Mouse (Mus musculus): Measurements from ENCODE around the gene Cfap61. TPM values are rescaled to one million over a fixed set of nuclear protein-coding genes. Genes with fewer than 3 reads are reported as not detected.

The Cfap61 gene
- polyA plus RNA-seq, 1 experiment from 2014 or later = 1.6 TPM

DNA sequence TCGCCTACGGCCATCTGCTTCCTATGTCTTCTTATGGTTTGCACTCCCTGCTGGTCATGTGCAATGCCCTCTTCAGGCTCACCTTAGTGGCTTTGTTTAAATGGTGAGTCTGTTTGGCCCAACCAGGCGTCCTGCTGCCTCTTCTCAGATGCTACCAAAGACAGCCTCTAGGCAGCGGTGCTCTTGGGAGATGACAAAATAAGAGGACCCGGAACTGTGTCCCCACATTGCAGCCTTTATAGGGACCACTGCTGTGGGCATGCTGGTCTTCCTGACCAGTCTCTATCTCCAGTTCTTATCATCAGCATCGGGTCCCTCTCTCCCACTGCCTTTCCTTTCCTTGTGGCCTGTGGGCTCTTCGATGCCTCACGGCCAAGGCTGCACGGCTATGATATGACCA lies 46.3 kb downstream of the Cfap61 start:
- Histone ChIP-seq H3K36me3 (no peaks in the 10 kb centered on the region), H3K27me3 (replicated peaks) (no peaks in the 10 kb centered on the region), H3K27ac (replicated peaks) (no peak overlapping the region), H3K4me1 (no peaks in the 10 kb centered on the region), H3K4me3 (no peak overlapping the region), H3K4me2 (no peak overlapping the region), H3K9me3 (no peaks in the 10 kb centered on the region), H3K9ac (no peak overlapping the region)
- 69% methylated on average over 9 of the region's 9 CpGs for WGBS
- ATAC-seq (ENCODE audit: extremely low read depth, insufficient number of reproducible peaks, low FRiP score, low TSS enrichment) = no peak

DNA sequence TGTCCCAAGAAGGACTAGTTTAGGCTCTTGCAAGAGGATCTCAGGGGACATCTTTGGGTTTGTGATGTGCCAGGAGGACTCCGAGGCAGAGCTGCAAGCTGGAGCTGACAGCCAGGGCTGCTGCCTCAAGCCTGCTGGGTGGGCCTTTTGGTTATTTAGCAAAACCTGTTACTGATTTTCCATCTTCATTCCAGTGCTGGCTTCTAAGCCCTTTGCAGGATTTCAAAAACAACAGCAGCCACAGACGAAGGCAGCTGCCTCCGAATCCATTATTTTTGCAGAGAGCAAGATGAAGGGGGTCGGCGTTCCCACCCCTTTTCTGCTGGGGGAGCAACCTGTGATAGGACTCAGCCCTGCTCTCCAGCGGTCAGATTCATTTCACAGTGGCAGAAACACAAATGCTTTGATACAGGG lies 47.1 kb downstream of the Cfap61 start:
- no peak overlapping the region for H3K27ac ChIP-seq (replicated peaks)
- H3K4me3 ChIP-seq = no peak overlapping the region
- no peak overlapping the region for H3K4me2 ChIP-seq
- 42% methylated on average over 6 of the region's 6 CpGs for WGBS
- H3K9ac ChIP-seq = no peak overlapping the region
- H3K9me3 ChIP-seq = no peaks in the 10 kb centered on the region
- no peak for ATAC-seq (ENCODE audit: extremely low read depth, insufficient number of reproducible peaks, low FRiP score, low TSS enrichment)
- no peaks in the 10 kb centered on the region for H3K4me1 ChIP-seq
- no peaks in the 10 kb centered on the region for H3K27me3 ChIP-seq (replicated peaks)
- H3K36me3 ChIP-seq = no peaks in the 10 kb centered on the region

DNA sequence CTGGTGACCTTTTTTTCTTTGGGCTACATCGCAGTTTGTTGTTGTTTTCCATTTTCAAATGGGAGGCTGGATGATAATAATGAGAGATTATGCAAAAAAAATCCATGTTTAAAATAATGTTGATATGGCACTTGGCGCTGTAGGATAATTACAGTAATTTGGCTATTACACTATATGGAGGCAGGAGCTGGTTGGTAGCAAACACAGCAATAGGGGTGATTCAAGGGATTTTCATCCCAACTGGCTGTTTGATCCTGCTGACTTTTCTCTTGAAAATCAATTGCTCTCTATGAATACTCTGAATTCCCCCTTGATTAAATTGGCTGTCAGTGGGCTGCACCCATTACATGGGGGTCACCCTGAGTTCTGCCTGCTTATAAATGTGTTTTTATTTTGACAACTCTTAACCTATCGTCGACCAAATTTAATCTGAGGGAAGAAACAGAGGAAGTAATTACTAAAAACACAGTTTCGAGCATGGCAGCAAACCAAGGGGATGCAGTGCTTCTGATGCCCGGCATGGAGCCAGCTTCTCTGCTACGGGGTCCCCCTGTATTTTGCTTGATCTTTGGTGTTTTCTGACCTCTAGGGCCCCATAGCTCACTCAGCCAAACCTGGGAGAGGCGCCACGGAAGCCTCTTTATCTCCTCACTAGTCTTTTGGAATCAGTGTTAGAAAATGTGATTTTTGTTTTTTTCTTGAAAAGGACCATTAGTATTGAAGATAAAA lies 47.9 kb downstream of the Cfap61 start:
- Histone ChIP-seq H3K4me1 (no peaks in the 10 kb centered on the region), H3K4me2 (no peak overlapping the region), H3K9me3 (no peaks in the 10 kb centered on the region), H3K9ac (no peak overlapping the region), H3K27me3 (replicated peaks) (no peaks in the 10 kb centered on the region), H3K27ac (replicated peaks) (no peak overlapping the region), H3K4me3 (no peak overlapping the region), H3K36me3 (no peaks in the 10 kb centered on the region)
- WGBS = 69% methylated on average over 9 of the region's 9 CpGs
- ATAC-seq (ENCODE audit: extremely low read depth, insufficient number of reproducible peaks, low FRiP score, low TSS enrichment) = no peak

DNA sequence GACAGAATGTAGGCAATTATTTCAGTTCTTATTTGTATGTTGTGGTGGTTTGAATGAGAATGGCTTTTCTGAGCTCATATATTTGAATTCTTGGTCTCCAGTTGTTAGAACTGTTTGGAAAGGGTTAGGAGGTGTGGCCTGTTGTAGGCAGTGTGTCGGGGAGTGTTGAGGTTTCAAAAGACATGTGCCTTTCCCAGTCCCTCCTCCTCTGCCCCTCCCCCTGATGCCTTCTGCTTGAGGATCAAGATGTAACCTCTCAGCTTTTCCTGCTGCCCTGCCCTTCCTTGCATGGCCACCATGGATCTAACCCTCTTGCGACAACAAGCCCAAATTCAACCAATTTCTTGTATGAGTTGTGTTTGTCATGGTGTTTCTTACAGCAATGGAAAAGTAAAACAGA lies 53.2 kb downstream of the Cfap61 start:
- no peaks in the 10 kb centered on the region for H3K9me3 ChIP-seq
- ATAC-seq (ENCODE audit: extremely low read depth, insufficient number of reproducible peaks, low FRiP score, low TSS enrichment) = no peak
- no peaks in the 10 kb centered on the region for H3K27me3 ChIP-seq (replicated peaks)
- H3K4me3 ChIP-seq = no peak overlapping the region
- H3K4me1 ChIP-seq = no peaks in the 10 kb centered on the region
- H3K9ac ChIP-seq = no peak overlapping the region
- 66% methylated on average over 2 of the region's 2 CpGs for WGBS
- no peaks in the 10 kb centered on the region for H3K36me3 ChIP-seq
- H3K4me2 ChIP-seq = no peak overlapping the region
- no peak overlapping the region for H3K27ac ChIP-seq (replicated peaks)

DNA sequence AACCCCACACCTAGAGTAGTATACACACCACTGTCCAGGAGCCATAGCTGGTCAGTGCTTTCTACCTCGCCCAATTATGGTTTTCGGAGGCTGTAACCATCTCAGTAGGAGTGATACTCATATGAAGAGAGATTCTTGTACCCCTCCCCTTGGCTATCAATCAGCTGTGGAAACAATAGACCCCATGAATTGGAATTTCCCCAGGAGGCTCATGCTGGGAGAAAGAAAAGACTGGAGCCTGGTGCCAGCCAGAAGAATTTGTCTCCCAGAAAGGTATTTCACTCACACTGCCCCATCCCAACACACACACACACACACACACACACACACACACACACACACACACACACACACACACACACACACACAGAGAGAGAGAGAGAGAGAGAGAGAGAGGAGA lies 55.9 kb downstream of the Cfap61 start:
- no peak for ATAC-seq (ENCODE audit: extremely low read depth, insufficient number of reproducible peaks, low FRiP score, low TSS enrichment)
- H3K4me3 ChIP-seq = no peak overlapping the region
- H3K27ac ChIP-seq (replicated peaks) = no peak overlapping the region
- H3K27me3 ChIP-seq (replicated peaks) = no peaks in the 10 kb centered on the region
- WGBS = 89% methylated on average over 2 of the region's 2 CpGs
- no peaks in the 10 kb centered on the region for H3K4me1 ChIP-seq
- no peaks in the 10 kb centered on the region for H3K9me3 ChIP-seq
- no peak overlapping the region for H3K4me2 ChIP-seq
- no peaks in the 10 kb centered on the region for H3K36me3 ChIP-seq
- no peak overlapping the region for H3K9ac ChIP-seq

DNA sequence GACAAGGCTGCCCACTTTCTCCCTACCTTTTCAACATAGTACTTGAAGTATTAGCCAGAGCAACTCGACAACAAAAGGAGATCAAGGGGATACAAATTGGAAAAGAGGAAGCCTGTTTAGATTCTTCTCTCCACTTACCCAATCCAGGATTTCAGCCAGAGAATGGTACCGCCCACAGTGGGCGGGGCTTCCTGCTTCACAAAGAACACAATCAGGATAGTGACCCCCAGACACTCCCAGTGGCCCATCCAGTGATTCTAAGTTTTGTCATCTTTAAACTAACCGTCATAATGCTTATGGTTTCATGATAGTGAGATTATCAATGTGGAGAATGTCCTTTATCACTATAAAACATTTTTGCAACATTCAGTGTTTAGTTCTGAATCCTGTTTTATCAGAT lies 61.9 kb downstream of the Cfap61 start:
- H3K27ac ChIP-seq (replicated peaks) = no peak overlapping the region
- WGBS = 49% methylated on average over 4 of the region's 4 CpGs

DNA sequence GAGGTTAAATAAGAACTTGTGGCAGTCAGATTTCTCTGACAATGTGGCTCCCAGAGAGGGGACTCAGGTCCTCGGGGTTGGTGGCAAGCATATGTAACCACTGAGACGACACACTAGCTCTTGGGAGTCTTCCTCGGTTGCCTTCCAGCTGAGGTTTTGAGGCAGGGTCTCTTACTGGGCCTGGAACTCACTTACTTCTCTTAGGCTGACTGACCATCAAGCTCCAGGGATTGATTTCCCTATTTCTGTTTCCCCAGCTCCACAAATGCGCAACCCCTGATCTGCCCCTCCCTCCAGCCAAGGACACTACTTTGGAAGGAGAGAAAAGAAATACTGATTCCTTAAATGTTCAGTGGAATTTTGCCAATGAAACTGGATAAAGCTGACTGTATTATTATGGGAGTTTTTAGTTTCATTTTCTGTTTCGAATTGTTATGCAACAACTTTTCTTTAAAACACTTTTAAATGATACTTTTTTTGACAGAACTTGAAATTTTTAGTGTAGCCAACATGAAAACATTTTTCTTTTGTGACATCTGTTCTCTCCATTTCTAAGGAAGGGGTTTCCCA lies 63.5 kb downstream of the Cfap61 start:
- Histone ChIP-seq H3K4me1 (no peaks in the 10 kb centered on the region), H3K27me3 (replicated peaks) (no peaks in the 10 kb centered on the region), H3K9me3 (no peaks in the 10 kb centered on the region), H3K4me2 (no peak overlapping the region), H3K4me3 (no peak overlapping the region), H3K9ac (no peak overlapping the region), H3K27ac (replicated peaks) (no peak overlapping the region), H3K36me3 (no peaks in the 10 kb centered on the region)
- ATAC-seq (ENCODE audit: extremely low read depth, insufficient number of reproducible peaks, low FRiP score, low TSS enrichment) = no peak
- WGBS = 80% methylated on average over 5 of the region's 5 CpGs

More for the DNA sequence above, 61.9 kb downstream of the Cfap61 start:
- no peaks in the 10 kb centered on the region for H3K4me1 ChIP-seq
- H3K36me3 ChIP-seq = no peaks in the 10 kb centered on the region
- H3K27me3 ChIP-seq (replicated peaks) = no peaks in the 10 kb centered on the region
- no peaks in the 10 kb centered on the region for H3K9me3 ChIP-seq
- no peak for ATAC-seq (ENCODE audit: extremely low read depth, insufficient number of reproducible peaks, low FRiP score, low TSS enrichment)
- H3K9ac ChIP-seq = no peak overlapping the region
- no peak overlapping the region for H3K4me2 ChIP-seq
- H3K4me3 ChIP-seq = no peak overlapping the region

DNA sequence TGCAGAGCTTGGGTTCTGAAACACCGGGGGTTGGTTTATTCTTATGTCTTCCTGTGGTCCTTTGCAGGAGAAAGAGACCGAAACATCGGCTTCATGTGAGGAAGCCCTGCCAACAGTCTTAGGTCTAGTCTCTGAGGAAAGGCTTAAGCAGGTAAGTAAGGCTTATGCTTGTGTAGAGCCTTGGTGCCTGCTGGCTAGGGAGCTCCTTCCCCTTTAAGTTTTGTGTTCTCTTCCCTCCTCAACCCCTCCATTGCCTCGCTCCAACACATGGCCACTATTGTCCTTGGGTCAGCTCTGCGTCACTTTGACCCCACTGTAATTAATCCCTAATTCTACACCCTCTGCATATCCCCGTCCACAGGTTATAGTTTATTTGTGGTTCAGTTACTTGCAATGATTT lies 74.2 kb downstream of the Cfap61 start:
- no peak overlapping the region for H3K27ac ChIP-seq (replicated peaks)
- no peak overlapping the region for H3K9ac ChIP-seq
- no peak overlapping the region for H3K4me2 ChIP-seq
- H3K4me3 ChIP-seq = no peak overlapping the region
- ATAC-seq (ENCODE audit: extremely low read depth, insufficient number of reproducible peaks, low FRiP score, low TSS enrichment) = no peak
- H3K9me3 ChIP-seq = no peaks in the 10 kb centered on the region
- WGBS = 89% methylated on average over 6 of the region's 6 CpGs
- peaks cover 7% of the 10 kb centered on the region; the same call in 1 of the 2 replicates for H3K4me1 ChIP-seq
- H3K27me3 ChIP-seq (replicated peaks) = no peaks in the 10 kb centered on the region
- no peaks in the 10 kb centered on the region for H3K36me3 ChIP-seq

DNA sequence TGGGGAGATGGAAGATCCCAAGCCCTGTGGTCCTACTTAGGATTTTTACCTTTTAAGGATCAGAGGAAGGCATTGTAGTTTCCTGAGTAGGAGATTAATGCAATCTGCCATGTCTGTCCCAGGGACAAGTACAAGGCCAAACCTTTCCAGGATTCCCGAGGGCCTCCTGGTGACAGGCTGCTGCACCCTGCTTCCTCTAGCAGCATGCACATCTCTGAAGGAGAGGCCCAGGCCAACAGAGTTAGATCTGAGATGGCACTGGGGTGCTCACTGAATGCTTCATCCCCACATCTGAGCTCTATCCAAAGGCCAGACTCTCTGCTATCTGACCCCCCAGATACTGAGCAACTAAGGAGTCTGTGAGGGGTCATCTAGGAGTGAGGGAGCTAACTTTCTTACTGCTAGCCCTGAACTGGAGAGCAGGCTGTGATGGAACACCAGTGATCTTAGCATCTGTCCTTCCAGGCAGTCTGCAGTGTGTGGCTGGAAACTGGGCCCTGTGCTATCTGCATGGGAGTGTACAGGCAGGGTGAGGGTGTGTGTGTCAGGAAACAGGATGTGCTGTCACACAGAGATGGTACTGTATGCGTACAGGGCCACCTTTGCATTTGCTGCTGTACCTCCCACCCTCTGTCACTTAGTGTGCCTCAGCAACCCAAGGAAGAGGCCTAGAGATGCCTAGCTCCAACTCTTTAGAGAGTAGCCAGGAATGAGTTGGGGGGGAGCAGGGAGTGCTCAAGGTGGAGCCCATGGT lies 75.2 kb downstream of the Cfap61 start:
- Histone ChIP-seq H3K36me3 (no peaks in the 10 kb centered on the region), H3K9me3 (no peaks in the 10 kb centered on the region), H3K9ac (no peak overlapping the region), H3K27me3 (replicated peaks) (no peaks in the 10 kb centered on the region), H3K4me3 (no peak overlapping the region), H3K4me2 (no peak overlapping the region), H3K27ac (replicated peaks) (no peak overlapping the region), H3K4me1 (peaks cover 7% of the 10 kb centered on the region; the same call in 1 of the 2 replicates)
- WGBS = 43% methylated on average over 2 of the region's 2 CpGs
- 0 out of 2 replicates have a peak, but pooled peaks have one; percentile 58 for ATAC-seq (ENCODE audit: extremely low read depth, insufficient number of reproducible peaks, low FRiP score, low TSS enrichment)

DNA sequence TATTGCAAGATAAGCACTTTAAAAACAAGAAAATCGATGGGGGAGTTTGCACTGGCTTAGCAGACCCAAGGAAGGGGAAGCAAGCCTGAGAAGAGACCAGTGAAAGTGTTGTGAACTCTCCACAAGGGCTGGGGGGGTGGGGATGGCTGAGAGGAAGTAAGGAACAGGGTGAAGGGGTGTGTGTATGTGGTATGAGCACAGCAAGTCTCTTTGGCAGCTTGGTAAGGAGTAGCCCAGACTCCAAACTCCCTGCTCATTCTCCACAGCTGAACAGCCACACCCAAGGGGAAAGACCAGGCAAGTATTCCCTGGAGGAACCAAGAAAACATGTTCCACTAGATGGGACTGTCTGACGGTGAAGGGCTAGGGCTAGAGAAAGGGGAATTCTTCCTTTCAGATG lies 76.2 kb downstream of the Cfap61 start:
- Histone ChIP-seq H3K9me3 (no peaks in the 10 kb centered on the region), H3K36me3 (no peaks in the 10 kb centered on the region), H3K4me2 (no peak overlapping the region), H3K27ac (replicated peaks) (no peak overlapping the region), H3K4me3 (no peak overlapping the region), H3K4me1 (peaks cover 7% of the 10 kb centered on the region; the same call in 1 of the 2 replicates), H3K27me3 (replicated peaks) (no peaks in the 10 kb centered on the region), H3K9ac (no peak overlapping the region)
- WGBS = 14% methylated on average over 2 of the region's 2 CpGs
- no peak for ATAC-seq (ENCODE audit: extremely low read depth, insufficient number of reproducible peaks, low FRiP score, low TSS enrichment)

DNA sequence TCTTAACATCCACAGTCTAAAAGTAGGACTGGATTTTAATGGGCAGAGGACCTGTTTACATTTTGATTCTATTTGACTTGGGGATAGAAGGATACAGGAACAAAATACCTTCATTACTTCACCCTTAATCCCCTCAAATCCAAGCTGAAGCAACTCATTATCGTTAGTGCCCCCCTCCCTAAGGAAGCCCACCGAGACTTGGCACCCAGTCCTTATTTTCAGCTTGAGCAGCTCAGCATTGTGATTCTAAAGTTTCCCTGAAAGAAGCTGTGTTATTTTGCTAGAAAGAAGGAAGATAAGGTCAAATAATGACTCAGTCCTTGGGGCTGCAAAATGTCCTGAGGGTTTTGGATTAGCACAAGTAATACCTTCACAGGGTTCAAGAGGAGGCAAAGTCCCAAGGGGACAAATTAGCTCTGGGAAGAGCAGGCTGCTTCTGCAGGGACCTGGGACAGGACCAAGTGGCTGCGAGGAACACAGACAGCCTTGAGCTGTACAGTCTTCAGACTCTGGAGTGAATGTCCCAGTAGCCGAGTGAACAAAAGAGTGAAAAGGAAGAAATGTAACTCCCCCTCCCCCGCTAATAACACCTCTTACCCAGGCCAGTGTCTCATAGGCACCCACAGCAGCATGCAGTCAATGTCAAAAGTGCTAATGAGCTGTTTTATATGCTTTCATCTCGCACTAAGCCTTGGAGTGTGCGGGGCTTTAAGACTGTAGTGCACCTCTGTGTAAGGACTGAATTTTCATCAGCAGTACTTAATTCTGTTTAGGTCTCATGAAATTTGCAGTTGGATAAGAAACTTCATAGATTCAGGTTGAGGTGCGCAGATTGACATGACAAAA lies 81.0 kb downstream of the Cfap61 start:
- H3K9me3 ChIP-seq = no peaks in the 10 kb centered on the region
- 60% methylated on average over 8 of the region's 8 CpGs for WGBS
- no peaks in the 10 kb centered on the region for H3K36me3 ChIP-seq
- H3K4me2 ChIP-seq = no peak overlapping the region
- no peaks in the 10 kb centered on the region for H3K4me1 ChIP-seq
- H3K27me3 ChIP-seq (replicated peaks) = no peaks in the 10 kb centered on the region
- H3K4me3 ChIP-seq = no peak overlapping the region
- ATAC-seq (ENCODE audit: extremely low read depth, insufficient number of reproducible peaks, low FRiP score, low TSS enrichment) = no peak
- H3K9ac ChIP-seq = no peak overlapping the region
- no peak overlapping the region for H3K27ac ChIP-seq (replicated peaks)
